Mouse (Mus musculus): ENCODE results near the gene Spata21. TPM values are rescaled to one million over a fixed set of nuclear protein-coding genes. Genes with fewer than 3 reads are reported as not detected.

Spata21 gene
- polyA plus RNA-seq, 1 experiment = not detected

DNA sequence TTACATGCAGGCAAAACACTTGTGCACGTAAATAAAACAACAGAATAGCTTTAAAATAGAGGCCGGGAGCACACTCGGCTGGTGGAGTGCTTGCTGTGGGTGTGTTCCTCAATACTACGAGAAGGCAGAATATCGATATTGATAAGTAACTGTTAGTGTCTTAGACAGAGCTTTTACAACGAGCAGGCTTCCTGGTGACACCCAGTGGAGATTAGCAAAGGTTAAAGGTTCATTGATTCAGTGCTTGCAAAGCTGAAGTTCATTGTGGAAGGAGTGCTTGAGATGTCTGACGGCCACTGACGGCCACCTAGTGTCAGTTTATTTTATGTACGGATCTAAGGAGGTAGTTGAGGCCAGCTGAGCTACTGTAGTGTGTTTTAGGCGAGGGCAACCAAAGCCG is 71.0 kb downstream of the Spata21 start:
- Histone ChIP-seq H3K36me3 (ENCODE audit: control insufficient read depth) (peaks cover 85% of the 10 kb centered on the region), H3K4me1 (ENCODE audit: control insufficient read depth) (peaks cover 95% of the 10 kb centered on the region), H3K27me3 (ENCODE audit: control insufficient read depth) (no peaks in the 10 kb centered on the region), H3K9me3 (ENCODE audit: control insufficient read depth, low read length) (no peaks in the 10 kb centered on the region), H3K4me3 (replicated peaks) (peak overlapping the region; percentile 17)
- TF ChIP-seq TAL1 (IDR thresholded peaks at IDR 0.05; ENCODE audit: low read length) = no peak
- TF ChIP-seq GATA1 (IDR thresholded peaks at IDR 0.05; ENCODE audit: low read length) = no peak

DNA sequence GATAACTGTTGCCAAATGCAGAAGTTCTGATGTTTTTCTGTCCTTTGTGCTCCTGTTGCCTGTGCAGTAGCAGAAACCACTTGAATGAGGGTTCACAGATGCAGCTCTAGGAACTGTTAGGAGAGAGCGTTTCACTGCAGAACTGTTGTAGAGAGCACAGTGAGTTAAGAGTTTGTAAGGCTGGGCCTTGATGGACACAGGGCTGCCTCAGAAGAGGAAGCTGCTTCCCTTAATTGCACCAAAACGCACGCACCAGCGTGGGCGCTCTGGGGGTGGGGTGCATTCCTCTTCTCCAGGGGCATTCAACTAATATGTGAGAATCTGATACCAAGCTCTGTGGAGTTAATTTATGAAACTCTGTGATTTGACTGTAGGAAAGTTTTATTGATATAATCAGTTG is 71.5 kb downstream of the Spata21 start:
- Histone ChIP-seq H3K9me3 (ENCODE audit: control insufficient read depth, low read length) (no peaks in the 10 kb centered on the region), H3K4me3 (replicated peaks) (no peak overlapping the region), H3K27me3 (ENCODE audit: control insufficient read depth) (no peaks in the 10 kb centered on the region), H3K4me1 (ENCODE audit: control insufficient read depth) (peaks cover 94% of the 10 kb centered on the region), H3K36me3 (ENCODE audit: control insufficient read depth) (peaks cover 83% of the 10 kb centered on the region)
- TF ChIP-seq TAL1 (IDR thresholded peaks at IDR 0.05; ENCODE audit: low read length) = no peak
- no peak for TF ChIP-seq GATA1 (IDR thresholded peaks at IDR 0.05; ENCODE audit: low read length)

DNA sequence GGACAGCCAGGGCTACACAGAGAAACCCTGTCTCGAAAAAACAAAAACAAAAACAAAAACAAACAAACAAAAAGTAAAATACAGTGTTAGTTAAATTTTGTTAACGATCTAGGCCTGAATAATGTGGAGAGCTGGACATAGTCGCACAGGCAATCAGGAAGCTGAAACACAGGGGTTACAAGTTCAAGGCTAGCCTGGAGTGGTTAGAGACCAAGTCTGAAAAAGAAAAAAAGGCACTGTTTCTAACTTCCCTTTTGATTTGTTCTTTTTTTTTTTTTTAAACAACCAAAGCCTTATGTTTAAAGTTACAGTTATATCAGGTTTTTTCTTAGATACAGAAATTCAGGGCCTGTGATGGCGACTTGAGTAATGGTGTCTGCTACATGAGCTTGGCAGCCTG is 72.1 kb downstream of the Spata21 start:
- Histone ChIP-seq H3K27me3 (ENCODE audit: control insufficient read depth) (no peaks in the 10 kb centered on the region), H3K4me3 (replicated peaks) (peak overlapping the region; percentile 60), H3K4me1 (ENCODE audit: control insufficient read depth) (peaks cover 92% of the 10 kb centered on the region), H3K9me3 (ENCODE audit: control insufficient read depth, low read length) (no peaks in the 10 kb centered on the region), H3K36me3 (ENCODE audit: control insufficient read depth) (peaks cover 81% of the 10 kb centered on the region)
- TF ChIP-seq TAL1 (IDR thresholded peaks at IDR 0.05; ENCODE audit: low read length) = no peak
- no peak for TF ChIP-seq GATA1 (IDR thresholded peaks at IDR 0.05; ENCODE audit: low read length)

DNA sequence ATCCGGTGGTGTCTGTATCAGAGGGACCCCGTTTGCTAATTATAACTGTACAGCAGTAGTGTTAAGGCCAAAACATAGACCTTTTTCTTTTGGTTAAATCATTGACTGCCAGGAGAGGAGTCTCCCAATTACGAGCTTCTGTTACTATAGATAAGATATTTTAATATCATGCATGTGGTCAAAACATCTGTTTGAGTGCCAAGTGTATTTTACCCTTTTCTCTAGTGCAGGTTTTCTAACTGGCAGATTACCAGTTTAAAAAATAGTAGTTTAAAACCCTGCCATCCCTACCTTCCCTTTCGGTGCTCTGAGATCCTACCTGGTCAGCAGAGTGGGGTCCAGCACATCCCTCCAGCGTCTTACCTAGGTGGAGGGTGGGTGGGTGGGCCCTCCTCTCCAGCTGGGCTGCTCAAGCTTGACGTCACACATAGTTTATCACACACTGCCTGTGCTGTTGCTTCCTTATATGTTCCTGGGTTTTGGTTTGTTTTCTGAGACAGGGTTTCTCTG is 73.6 kb downstream of the Spata21 start:
- Histone ChIP-seq H3K4me1 (ENCODE audit: control insufficient read depth) (peaks cover 88% of the 10 kb centered on the region), H3K9me3 (ENCODE audit: control insufficient read depth, low read length) (no peaks in the 10 kb centered on the region), H3K4me3 (replicated peaks) (peak overlapping the region; percentile 60), H3K36me3 (ENCODE audit: control insufficient read depth) (peaks cover 82% of the 10 kb centered on the region), H3K27me3 (ENCODE audit: control insufficient read depth) (no peaks in the 10 kb centered on the region)
- peak; percentile 83 for TF ChIP-seq TAL1 (IDR thresholded peaks at IDR 0.05; ENCODE audit: low read length)
- TF ChIP-seq GATA1 (IDR thresholded peaks at IDR 0.05; ENCODE audit: low read length) = peak; percentile 79

Other genes with a start within 250 kb of the Spata21 start
- 0.01 TPM in 1 of 2 replicates, not detected in the other for gene Padi1, start 242.6 kb upstream of the Spata21 start, polyA plus RNA-seq (2012)
- gene Padi2, start 182.0 kb upstream of the Spata21 start, polyA plus RNA-seq (2012) = 2.4 and 2.6 TPM in 2 replicates
- 9.3 and 10.1 TPM in 2 replicates for gene Sdhb, start 127.1 kb upstream of the Spata21 start, polyA plus RNA-seq (2012)
- gene Atp13a2, start 101.5 kb upstream of the Spata21 start, polyA plus RNA-seq (2012) = 1.1 and 1.5 TPM in 2 replicates
- 0.08 and 0.12 TPM in 2 replicates for gene Mfap2, start 77.9 kb upstream of the Spata21 start, polyA plus RNA-seq (2012)
- 0.49 and 0.50 TPM in 2 replicates for gene Crocc, start 27.8 kb upstream of the Spata21 start, polyA plus RNA-seq (2012)
- 22.6 and 25.4 TPM in 2 replicates for gene Necap2, start 10.0 kb upstream of the Spata21 start, polyA plus RNA-seq (2012)
- 10.7 and 11.2 TPM in 2 replicates for gene Szrd1, start 51.4 kb downstream of the Spata21 start, polyA plus RNA-seq (2012)
- 6.2 and 6.5 TPM in 2 replicates for gene Fbxo42, start 59.6 kb downstream of the Spata21 start, polyA plus RNA-seq (2012)
- not detected in 2 replicates for gene Rsg1, start 125.6 kb downstream of the Spata21 start, polyA plus RNA-seq (2012)
- 0.08 and 0.12 TPM in 2 replicates for gene Arhgef19, start 151.2 kb downstream of the Spata21 start, polyA plus RNA-seq (2012)
- gene Epha2, start 212.9 kb downstream of the Spata21 start, polyA plus RNA-seq (2012) = not detected in 2 replicates

Data from erythroblast, embryonic 14.5 days (primary cell).